Mouse (Mus musculus): ENCODE measurements around the gene Wdr44.
"Not testable (repeated sequence)": the region's sequence is repeated elsewhere in the genome, so short reads cannot be mapped to it uniquely, and the experiment has no call there.

DNA sequence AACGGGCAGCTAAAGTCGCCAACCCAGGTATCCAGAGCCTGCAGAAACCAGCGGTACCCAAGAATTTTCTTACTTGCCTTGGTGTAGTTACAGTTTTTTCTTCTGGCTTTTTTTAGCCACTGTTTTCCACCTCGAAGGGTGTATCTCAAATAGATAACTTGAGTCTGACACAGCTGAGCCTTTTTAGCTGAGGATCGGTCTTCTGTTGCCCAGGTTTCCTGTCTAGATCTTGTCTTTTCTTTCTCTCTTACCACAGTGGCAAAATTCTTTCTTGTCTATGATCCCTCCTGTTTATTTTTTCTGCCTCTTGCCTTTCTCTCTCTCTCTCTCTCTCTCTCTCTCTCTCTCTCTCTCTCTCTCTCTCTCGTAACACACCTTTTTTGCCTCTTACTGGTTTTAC lies 130.0 kb downstream of the Wdr44 start:
- TF ChIP-seq CTCF (conservative IDR thresholded peaks at IDR 0.05; ENCODE audit: insufficient read depth, insufficient read length, low read depth, low read length); POLR2A (IDR thresholded peaks at IDR 0.05; ENCODE audit: low read depth, low read length): not testable (repeated sequence)
